Mouse (Mus musculus) ES-Bruce4 (cell line): Measurements from ENCODE around the gene Fem1a.

Experiments
- CTCF ChIP-seq: IDR thresholded peaks from one replicate; pipeline ENCODE4 v1.8.1; 2011; ENCODE audit warnings: low read depth, low read length
- POLR2A ChIP-seq: IDR thresholded peaks from one replicate; pipeline ENCODE4 v1.8.1; 2011; ENCODE audit warnings: low read length; ENCODE audit not compliant: insufficient read depth

- TF ChIP-seq CTCF: no peak
- no peak for TF ChIP-seq POLR2A
Measured at GRCm38 (mm10) chr17:56262645-56263094, 6.1 kb downstream of the Fem1a start.
